Mouse (Mus musculus): ENCODE measurements at regions not wholly inside any gene's neighbourhood (a gene's known extent, or its start where the extent isn't known, plus 50 kb on each side); places are given as distances from the start of the nearest gene placed in this dataset.

GRCm38 (mm10) chr12:15552979-15553680 lies 263.6 kb downstream of the Trib2 start:
- TF ChIP-seq POLR2A (IDR thresholded peaks at IDR 0.05; ENCODE audit: insufficient read length, low read depth) (no peak), E2F4 (IDR thresholded peaks at IDR 0.05; ENCODE audit: insufficient read depth) (no peak), USF1 (IDR thresholded peaks at IDR 0.05; ENCODE audit: low read depth) (no peak), REST (IDR thresholded peaks at IDR 0.05; ENCODE audit: insufficient read depth, insufficient read length) (no peak), TCF12 (IDR thresholded peaks at IDR 0.05; ENCODE audit: insufficient read depth, poor library complexity, severe bottlenecking) (no peak), SRF (IDR thresholded peaks at IDR 0.05; ENCODE audit: control insufficient read depth, insufficient read length, low read depth) (no peak), TCF3 (IDR thresholded peaks at IDR 0.05; ENCODE audit: insufficient read length, low read depth) (no peak), MYOG (IDR thresholded peaks at IDR 0.05; ENCODE audit: control insufficient read depth in 1 of 3, insufficient read depth in 1 of 3, insufficient read length in 2 of 3, low read depth in 2 of 3) (no peak)
